Mouse (Mus musculus) midbrain, embryonic 13.5 days (tissue): Measurements from ENCODE around the gene Cd47. TPM values are rescaled to one million over a fixed set of nuclear protein-coding genes. Genes with fewer than 3 reads are reported as not detected.
A peak's percentile ranks its signal among the peaks of the same experiment; 100 is the strongest.

Experiments used
- ATAC-seq: fragments of 200-750 bp; cut with Nextera tagmentation; 2 replicates; pipeline ENCODE4 v1.8.0; 2017; ENCODE audit warnings: mild to moderate bottlenecking, moderate TSS enrichment, moderate library complexity
- H3K27ac ChIP-seq: fragments of 300-500 bp; sonication (generic); 2 replicates; pipeline ENCODE4 v1.5.1; 2015; ENCODE audit warnings: inconsistent platforms, mild to moderate bottlenecking, moderate library complexity
- H3K27me3 ChIP-seq: fragments of 300-500 bp; sonication (generic); 2 replicates; pipeline ENCODE4 v1.6.1; 2015; ENCODE audit warnings: mild to moderate bottlenecking, inconsistent platforms
- H3K36me3 ChIP-seq: fragments of 300-500 bp; sonication (generic); 2 replicates; pipeline ENCODE4 v1.6.1; 2015; ENCODE audit warnings: mild to moderate bottlenecking, inconsistent platforms
- H3K4me1 ChIP-seq: fragments of 300-500 bp; sonication (generic); replicated peaks from 2 replicates; pipeline ENCODE4 v1.6.1; 2015; ENCODE audit warnings: inconsistent platforms
- H3K4me2 ChIP-seq: fragments of 300-500 bp; sonication (generic); replicated peaks from 2 replicates; pipeline ENCODE4 v1.6.1; 2015; ENCODE audit warnings: moderate library complexity, mild to moderate bottlenecking, inconsistent platforms
- H3K4me3 ChIP-seq: fragments of 300-500 bp; sonication (generic); replicated peaks from 2 replicates; pipeline ENCODE4 v1.5.1; 2015; ENCODE audit warnings: mild to moderate bottlenecking, inconsistent platforms
- H3K9ac ChIP-seq: fragments of 300-500 bp; sonication (generic); replicated peaks from 2 replicates; pipeline ENCODE4 v1.6.1; 2015; ENCODE audit warnings: mild to moderate bottlenecking, inconsistent platforms
- H3K9me3 ChIP-seq: fragments of 300-500 bp; sonication (generic); 2 replicates; pipeline ENCODE4 v1.6.1; 2016; ENCODE audit warnings: mild to moderate bottlenecking, inconsistent platforms
- WGBS: fragments of 180-500 bp; shearing (Covaris S2); methylation state at CpG from one replicate; pipeline ENCODE4 v1.1.7; 2015; 5-methylcytosine and 5-hydroxymethylcytosine counted together
- polyA plus RNA-seq: library from polyadenylated mRNA; unstranded; fragments of >200 nt; fragmentation: Nextera tagmentation; extraction: Ambion mirVana; gene quantifications from 2 replicates; pipeline ENCODE4 v1.2.1, GENCODE M21; 2015

Cd47 gene
- polyA plus RNA-seq, 1 experiment from 2014 or later = 94.8 TPM

DNA sequence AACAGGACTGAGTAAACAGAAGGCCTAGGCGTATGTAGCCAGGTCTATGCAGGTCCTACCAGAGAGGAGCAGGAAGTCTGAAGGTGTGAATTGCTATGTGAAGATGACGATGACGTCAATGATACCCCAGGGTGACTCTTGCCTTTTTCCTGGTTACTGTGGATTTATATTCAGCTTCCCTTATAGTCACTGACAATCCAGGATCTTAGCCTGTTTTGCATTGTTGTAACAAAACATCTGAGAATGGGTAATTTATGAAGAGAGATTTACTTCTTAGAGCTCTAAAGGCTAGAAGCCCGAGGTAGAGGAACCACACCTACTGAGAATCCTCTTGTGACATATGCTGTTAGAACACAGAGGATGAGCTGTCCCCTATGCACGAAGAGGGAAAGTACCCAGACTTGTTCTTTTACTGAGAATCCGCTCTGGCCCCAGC is 135.7 kb downstream of the Cd47 start:
- Histone ChIP-seq H3K9me3 (no peaks in the 10 kb centered on the region), H3K36me3 (no peaks in the 10 kb centered on the region), H3K4me1 (peaks cover 15% of the 10 kb centered on the region), H3K9ac (no peak overlapping the region), H3K4me3 (no peak overlapping the region), H3K27ac (no peak overlapping the region), H3K4me2 (no peak overlapping the region), H3K27me3 (no peaks in the 10 kb centered on the region)
- ATAC-seq = no peak; the same call in 1 of the 2 replicates
- 91% methylated on average over 6 of the region's 6 CpGs for WGBS

GRCm38 (mm10) chr16:49936793-49937192 is 136.5 kb downstream of the Cd47 start:
- peak; percentile 82 for ATAC-seq
- H3K9ac ChIP-seq = no peak overlapping the region
- no peak overlapping the region for H3K4me2 ChIP-seq
- H3K4me1 ChIP-seq = peaks cover 15% of the 10 kb centered on the region
- no peak overlapping the region for H3K4me3 ChIP-seq
- no peaks in the 10 kb centered on the region for H3K9me3 ChIP-seq
- H3K27me3 ChIP-seq = no peaks in the 10 kb centered on the region
- H3K36me3 ChIP-seq = no peaks in the 10 kb centered on the region
- H3K27ac ChIP-seq = peak overlapping the region; percentile 12; the same call in 1 of the 2 replicates
- 27% methylated on average over 5 of the region's 5 CpGs for WGBS

- H3K4me2 ChIP-seq = no peak overlapping the region
- no peaks in the 10 kb centered on the region for H3K9me3 ChIP-seq
- H3K9ac ChIP-seq = no peak overlapping the region
- WGBS = 50% methylated on average over 11 of the region's 11 CpGs
- no peak overlapping the region for H3K4me3 ChIP-seq
- no peaks in the 10 kb centered on the region for H3K36me3 ChIP-seq
- H3K27me3 ChIP-seq = no peaks in the 10 kb centered on the region
- H3K4me1 ChIP-seq = peaks cover 15% of the 10 kb centered on the region
- peak; percentile 59 for ATAC-seq
- 0 out of 2 replicates have a peak overlapping the region, but pooled peaks have one; percentile 11 for H3K27ac ChIP-seq
Observed at GRCm38 (mm10) chr16:49937218-49938165, 137.2 kb downstream of the Cd47 start.

DNA sequence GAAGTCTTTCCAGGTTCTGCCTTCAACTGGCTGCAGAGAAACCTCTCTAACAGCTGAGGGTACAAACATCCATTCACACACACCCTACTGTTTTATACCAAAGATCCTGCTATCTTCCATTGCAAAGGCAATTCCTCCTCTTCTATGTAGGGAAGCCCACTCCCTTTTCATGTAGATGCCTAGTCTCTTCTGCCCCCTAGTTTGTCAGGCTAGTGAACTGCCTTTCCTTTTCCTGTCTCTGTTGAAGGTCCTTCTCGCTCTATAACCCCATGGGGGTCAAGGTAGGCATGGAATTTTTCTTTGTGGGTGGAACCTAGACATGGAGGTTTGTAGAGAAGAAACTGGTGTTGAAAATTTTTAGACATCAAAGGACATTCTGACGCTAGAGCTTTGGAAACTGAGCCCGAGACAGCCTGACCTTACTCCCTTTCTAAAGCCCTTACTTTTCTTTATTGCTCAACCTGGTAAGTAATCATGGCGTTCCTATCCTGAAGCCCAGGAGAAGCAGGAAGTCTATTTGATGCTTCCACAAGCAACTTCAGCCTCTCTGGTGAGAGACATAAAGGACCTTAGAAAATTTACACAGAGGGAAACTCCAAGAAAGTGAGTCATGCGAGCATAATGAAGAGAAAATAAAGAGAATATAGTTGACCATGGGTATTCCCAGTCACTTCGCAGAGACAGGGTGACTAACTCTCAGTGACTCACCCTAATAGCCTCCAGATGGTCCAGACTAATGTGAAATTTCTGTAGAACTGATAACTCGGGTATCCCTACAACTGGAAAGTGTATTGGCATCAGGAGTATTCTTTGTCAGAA is 138.4 kb downstream of the Cd47 start:
- no peaks in the 10 kb centered on the region for H3K27me3 ChIP-seq
- no peak overlapping the region for H3K4me3 ChIP-seq
- WGBS = 83% methylated on average over 7 of the region's 7 CpGs
- peaks cover 15% of the 10 kb centered on the region for H3K4me1 ChIP-seq
- no peaks in the 10 kb centered on the region for H3K9me3 ChIP-seq
- no peaks in the 10 kb centered on the region for H3K36me3 ChIP-seq
- H3K9ac ChIP-seq = no peak overlapping the region
- no peak overlapping the region for H3K27ac ChIP-seq
- no peak for ATAC-seq
- H3K4me2 ChIP-seq = no peak overlapping the region

GRCm38 (mm10) chr16:49939376-49939775 is 139.0 kb downstream of the Cd47 start:
- H3K27ac ChIP-seq = no peak overlapping the region
- 92% methylated on average over 2 of the region's 2 CpGs for WGBS
- no peaks in the 10 kb centered on the region for H3K9me3 ChIP-seq
- no peak overlapping the region for H3K4me3 ChIP-seq
- H3K9ac ChIP-seq = no peak overlapping the region
- no peaks in the 10 kb centered on the region for H3K36me3 ChIP-seq
- ATAC-seq = no peak
- no peaks in the 10 kb centered on the region for H3K27me3 ChIP-seq
- H3K4me2 ChIP-seq = no peak overlapping the region
- peaks cover 15% of the 10 kb centered on the region for H3K4me1 ChIP-seq

- Histone ChIP-seq H3K9ac (no peak overlapping the region), H3K4me2 (no peak overlapping the region), H3K4me3 (no peak overlapping the region), H3K9me3 (no peaks in the 10 kb centered on the region), H3K27me3 (no peaks in the 10 kb centered on the region), H3K36me3 (no peaks in the 10 kb centered on the region), H3K27ac (no peak overlapping the region), H3K4me1 (peaks cover 15% of the 10 kb centered on the region)
- ATAC-seq = no peak
Observed at GRCm38 (mm10) chr16:49940473-49940872, 140.1 kb downstream of the Cd47 start.

GRCm38 (mm10) chr16:49941031-49941430 is 140.7 kb downstream of the Cd47 start:
- no peak overlapping the region for H3K4me3 ChIP-seq
- H3K4me2 ChIP-seq = no peak overlapping the region
- no peaks in the 10 kb centered on the region for H3K27me3 ChIP-seq
- peaks cover 15% of the 10 kb centered on the region for H3K4me1 ChIP-seq
- H3K9ac ChIP-seq = no peak overlapping the region
- ATAC-seq = no peak
- H3K9me3 ChIP-seq = no peaks in the 10 kb centered on the region
- no peak overlapping the region for H3K27ac ChIP-seq
- 92% methylated on average over 1 of the region's 1 CpGs for WGBS
- no peaks in the 10 kb centered on the region for H3K36me3 ChIP-seq

DNA sequence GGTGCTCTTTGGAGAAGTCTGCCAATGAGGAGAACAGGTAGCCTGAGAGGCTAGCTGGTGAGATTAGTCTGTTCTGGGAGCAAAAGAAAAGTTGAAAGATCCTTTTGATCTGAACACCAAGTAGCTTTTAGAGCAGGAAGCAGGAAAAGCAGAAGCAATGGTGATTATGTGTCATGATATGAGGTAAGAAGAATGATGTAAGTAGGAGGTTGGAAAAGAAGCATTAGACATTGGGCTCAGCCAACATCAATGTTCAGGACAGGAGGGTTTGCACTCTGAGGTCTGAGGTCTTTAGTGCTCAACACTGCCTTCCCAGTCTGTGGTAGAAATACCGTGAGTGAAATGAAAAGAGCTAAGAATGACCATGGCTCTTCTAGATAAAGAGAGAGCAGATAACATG is 143.4 kb downstream of the Cd47 start:
- 91% methylated on average over 1 of the region's 1 CpGs for WGBS
- no peaks in the 10 kb centered on the region for H3K4me1 ChIP-seq
- no peak for ATAC-seq

GRCm38 (mm10) chr16:49945084-49945483 is 144.8 kb downstream of the Cd47 start:
- no peak overlapping the region for H3K9ac ChIP-seq
- no peaks in the 10 kb centered on the region for H3K9me3 ChIP-seq
- H3K4me2 ChIP-seq = no peak overlapping the region
- no peak overlapping the region for H3K4me3 ChIP-seq
- no peaks in the 10 kb centered on the region for H3K27me3 ChIP-seq
- no peaks in the 10 kb centered on the region for H3K4me1 ChIP-seq
- no peaks in the 10 kb centered on the region for H3K36me3 ChIP-seq
- no peak overlapping the region for H3K27ac ChIP-seq
- 0 out of 2 replicates have a peak, but pooled peaks have one; percentile 27 for ATAC-seq
- 77% methylated on average over 5 of the region's 5 CpGs for WGBS

More for the DNA sequence above, 143.4 kb downstream of the Cd47 start:
- no peaks in the 10 kb centered on the region for H3K9me3 ChIP-seq
- H3K27me3 ChIP-seq = no peaks in the 10 kb centered on the region
- no peak overlapping the region for H3K27ac ChIP-seq
- no peaks in the 10 kb centered on the region for H3K36me3 ChIP-seq
- no peak overlapping the region for H3K4me2 ChIP-seq
- H3K4me3 ChIP-seq = no peak overlapping the region
- H3K9ac ChIP-seq = no peak overlapping the region

- Histone ChIP-seq H3K27me3 (no peaks in the 10 kb centered on the region), H3K36me3 (no peaks in the 10 kb centered on the region), H3K27ac (no peak overlapping the region), H3K4me2 (no peak overlapping the region), H3K4me3 (no peak overlapping the region), H3K9ac (no peak overlapping the region), H3K9me3 (no peaks in the 10 kb centered on the region), H3K4me1 (no peaks in the 10 kb centered on the region)
- WGBS = 88% methylated on average over 3 of the region's 3 CpGs
- ATAC-seq = no peak
Observed at GRCm38 (mm10) chr16:49947049-49947448, 146.7 kb downstream of the Cd47 start.

- Histone ChIP-seq H3K4me1 (no peaks in the 10 kb centered on the region), H3K4me3 (no peak overlapping the region), H3K36me3 (no peaks in the 10 kb centered on the region), H3K9ac (no peak overlapping the region), H3K4me2 (no peak overlapping the region), H3K27ac (no peak overlapping the region), H3K9me3 (no peaks in the 10 kb centered on the region), H3K27me3 (no peaks in the 10 kb centered on the region)
- 97% methylated on average over 7 of the region's 7 CpGs for WGBS
- no peak for ATAC-seq
Observed at GRCm38 (mm10) chr16:49947610-49948009, 147.3 kb downstream of the Cd47 start.

- no peaks in the 10 kb centered on the region for H3K27me3 ChIP-seq
- WGBS = 85% methylated on average over 3 of the region's 3 CpGs
- H3K4me1 ChIP-seq = no peaks in the 10 kb centered on the region
- no peak overlapping the region for H3K4me2 ChIP-seq
- no peaks in the 10 kb centered on the region for H3K9me3 ChIP-seq
- H3K9ac ChIP-seq = no peak overlapping the region
- no peaks in the 10 kb centered on the region for H3K36me3 ChIP-seq
- H3K4me3 ChIP-seq = no peak overlapping the region
- no peak overlapping the region for H3K27ac ChIP-seq
- no peak for ATAC-seq
Observed at GRCm38 (mm10) chr16:49948287-49948686, 148.0 kb downstream of the Cd47 start.
